Mouse (Mus musculus) thymus, adult 2 months (tissue): ENCODE data around the gene Ints1. TPM values are rescaled to one million over a fixed set of nuclear protein-coding genes. Genes with fewer than 3 reads are reported as not detected.
"Not testable (repeated sequence)": the region's sequence is repeated elsewhere in the genome, so short reads cannot be mapped to it uniquely, and the experiment has no call there.

Experiments used
- DNase-seq: peaks from one replicate; pipeline ENCODE4 v3.0.0; 2021
- H3K27ac ChIP-seq: fragments of 200-500 bp; 2 replicates; pipeline ENCODE4 v1.5.1; 2012; ENCODE audit warnings: low read length, control low read depth; ENCODE audit not compliant: control insufficient read depth, insufficient read depth
- H3K27me3 ChIP-seq: fragments of 200-500 bp; 2 replicates; pipeline ENCODE4 v1.6.1; 2012; ENCODE audit warnings: mild to moderate bottlenecking, low read length, moderate library complexity, mixed read lengths; ENCODE audit not compliant: control insufficient read depth, insufficient read depth
- H3K36me3 ChIP-seq: fragments of 200-500 bp; 2 replicates; pipeline ENCODE4 v1.6.1; 2012; ENCODE audit warnings: mild to moderate bottlenecking, low read length, moderate library complexity; ENCODE audit not compliant: control insufficient read depth, insufficient read depth
- H3K4me1 ChIP-seq: fragments of 200-500 bp; replicated peaks from 2 replicates; pipeline ENCODE4 v1.6.1; 2012; ENCODE audit warnings: low read length; ENCODE audit not compliant: control insufficient read depth, insufficient read depth
- H3K4me3 ChIP-seq: fragments of 200-500 bp; 2 replicates; pipeline ENCODE4 v1.5.1; 2012; ENCODE audit warnings: mild to moderate bottlenecking, low read length, control low read depth, moderate library complexity; ENCODE audit not compliant: control insufficient read depth, insufficient read depth
- CTCF ChIP-seq: fragments of 200-500 bp; IDR thresholded peaks from 2 replicates; pipeline ENCODE4 v1.5.1; 2012; ENCODE audit warnings: mild to moderate bottlenecking, control low read depth, low read length, moderate library complexity, borderline replicate concordance; ENCODE audit not compliant: control insufficient read depth, poor library complexity, insufficient read depth; ENCODE audit errors: extremely low read depth
- POLR2A ChIP-seq: fragments of 200-500 bp; IDR thresholded peaks from 2 replicates; pipeline ENCODE4 v1.6.1; 2012; ENCODE audit warnings: mild to moderate bottlenecking, low read length, control low read depth, moderate library complexity; ENCODE audit not compliant: control insufficient read depth, poor library complexity, insufficient read depth; ENCODE audit errors: extremely low read depth
- WGBS: fragments of 180-500 bp; shearing (Covaris S2); methylation state at CpG from one replicate; pipeline ENCODE4 v1.1.7; 2018; 5-methylcytosine and 5-hydroxymethylcytosine counted together
- polyA plus RNA-seq: library from polyadenylated mRNA; depleted of rRNA; stranded (reverse); fragments of >200 nt; gene quantifications from 2 replicates; pipeline ENCODE4 v1.2.3, GENCODE M21; 2012

The Ints1 gene
- polyA plus RNA-seq, 1 experiment: 214 TPM

DNA sequence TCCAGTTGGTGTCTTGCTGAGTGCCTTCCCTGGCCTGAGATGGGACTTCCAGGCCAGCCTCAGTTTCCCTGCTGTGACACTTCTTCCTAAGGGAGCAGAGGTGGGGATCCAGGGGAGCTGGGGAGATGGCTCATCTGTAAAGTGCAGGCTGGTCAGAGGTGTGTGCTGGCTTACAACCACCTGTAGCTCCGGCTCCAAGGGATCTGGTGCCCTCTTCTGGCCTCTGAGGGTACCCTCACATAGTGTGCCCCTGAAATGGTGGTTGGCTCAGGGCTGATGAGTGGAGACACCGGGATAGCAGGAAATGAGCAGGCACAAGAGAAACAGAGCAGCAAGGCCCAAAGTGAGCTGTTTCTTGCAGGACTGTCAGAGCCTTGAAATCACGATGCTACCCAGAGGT, 29.7 kb downstream of the Ints1 start:
- DNase-seq: peak; percentile 77
- Histone ChIP-seq H3K27me3 (no peaks in the 10 kb centered on the region), H3K27ac (no peak overlapping the region), H3K4me3 (no peak overlapping the region), H3K36me3 (no peaks in the 10 kb centered on the region), H3K4me1 (peaks cover 3% of the 10 kb centered on the region)
- no peak for TF ChIP-seq POLR2A
- peak; percentile 80 for TF ChIP-seq CTCF
- 1% methylated on average over 3 of the region's 3 CpGs for WGBS

DNA sequence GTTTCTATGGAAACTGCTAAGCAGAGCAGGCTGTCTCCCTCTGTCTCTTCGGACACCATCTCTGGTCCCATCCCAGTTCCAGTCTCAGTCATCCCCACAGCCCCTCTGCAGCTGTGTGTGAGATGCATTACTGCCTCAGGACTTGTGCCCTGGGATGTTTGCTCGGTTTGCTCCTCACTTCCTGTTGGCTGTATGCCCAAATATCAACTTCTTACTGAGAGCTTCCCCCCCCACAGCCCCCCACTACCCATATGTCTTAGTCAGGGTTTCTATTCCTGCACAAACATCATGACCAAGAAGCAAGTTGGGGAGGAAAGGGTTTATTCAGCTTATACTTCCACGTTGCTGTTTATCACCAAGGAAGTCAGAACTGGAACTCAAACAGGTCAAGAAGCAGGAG, 32.8 kb downstream of the Ints1 start:
- not testable (repeated sequence) for H3K27ac ChIP-seq, DNase-seq, H3K27me3 ChIP-seq, H3K36me3 ChIP-seq, H3K4me1 ChIP-seq, H3K4me3 ChIP-seq
- WGBS: 24% methylated on average over 3 of the region's 3 CpGs

DNA sequence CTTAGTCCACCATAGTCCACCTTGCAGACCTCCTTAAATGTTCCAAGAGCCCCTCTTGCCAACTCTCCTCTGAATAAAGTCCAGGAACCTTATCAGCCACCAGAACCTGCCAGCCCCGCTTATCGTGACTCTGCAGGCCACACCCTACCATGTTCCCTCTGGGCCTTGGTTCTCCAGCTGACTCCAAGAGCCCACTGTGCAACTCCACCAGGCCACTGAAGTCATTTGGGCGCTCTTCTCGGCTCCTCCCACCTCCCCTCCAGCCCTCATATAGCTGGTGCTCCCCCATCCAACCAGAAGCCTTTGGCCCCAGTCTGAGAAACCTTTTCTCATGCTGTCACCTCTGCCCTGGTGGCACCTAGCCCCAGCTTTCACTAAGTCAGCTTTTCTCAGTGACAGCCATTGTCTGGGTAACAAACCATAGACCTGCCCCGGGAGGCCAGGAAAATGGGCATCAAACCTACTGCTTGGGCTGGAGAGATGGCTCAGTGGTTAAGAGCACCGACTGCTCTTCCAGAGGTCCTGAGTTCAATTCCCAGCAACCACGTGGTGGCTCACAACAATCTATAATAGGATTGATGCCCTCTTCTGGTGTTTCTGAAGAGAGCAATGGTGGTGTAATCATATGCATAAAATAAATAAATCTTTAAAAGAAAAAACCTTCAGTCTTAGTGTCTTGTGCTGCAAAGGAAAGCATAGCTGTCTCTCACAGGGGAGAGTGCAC, 36.7 kb downstream of the Ints1 start:
- Histone ChIP-seq H3K4me3 (no peak overlapping the region), H3K27me3 (no peaks in the 10 kb centered on the region), H3K36me3 (no peaks in the 10 kb centered on the region), H3K27ac (no peak overlapping the region), H3K4me1 (peaks cover 19% of the 10 kb centered on the region)
- TF ChIP-seq CTCF: no peak
- no peak for TF ChIP-seq POLR2A
- 89% methylated on average over 7 of the region's 7 CpGs for WGBS
- no peak for DNase-seq

DNA sequence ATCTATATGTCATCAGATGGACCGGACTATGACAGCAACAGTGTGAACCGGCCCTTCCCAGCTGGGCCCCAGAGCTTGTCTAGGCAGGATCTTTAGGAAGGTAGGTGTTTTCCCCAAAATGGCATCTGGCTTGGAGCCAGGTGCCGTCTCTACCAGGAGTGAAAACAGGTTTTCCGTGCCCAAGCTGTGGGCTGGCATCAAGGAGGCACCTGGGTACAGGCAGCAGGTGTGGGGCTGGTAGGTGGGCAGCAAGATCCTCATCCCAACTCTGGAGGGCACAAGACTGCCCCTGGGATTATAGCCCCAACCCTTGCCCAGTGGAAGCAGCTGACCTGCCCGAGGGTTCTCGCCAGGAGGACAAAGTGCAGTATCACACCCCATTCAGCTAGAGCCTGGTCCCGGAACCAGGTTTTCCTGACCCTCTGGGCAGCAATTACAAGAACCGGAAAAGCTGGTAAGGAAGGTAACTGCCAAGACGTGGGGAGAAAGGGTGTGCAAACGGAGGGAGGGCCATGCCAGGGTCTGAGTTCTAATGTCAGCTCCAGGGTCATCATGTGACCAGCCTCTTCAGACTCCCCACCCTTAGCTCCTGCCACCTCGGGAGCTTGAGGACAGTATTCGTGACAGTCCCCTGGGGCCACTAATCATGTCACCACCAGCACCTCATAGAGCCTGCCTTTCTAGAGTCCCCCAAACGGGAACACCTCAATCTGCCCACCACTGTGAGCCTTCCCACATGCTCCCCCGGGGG, 37.5 kb downstream of the Ints1 start:
- TF ChIP-seq POLR2A: no peak
- no peak for TF ChIP-seq CTCF
- Histone ChIP-seq H3K36me3 (no peaks in the 10 kb centered on the region), H3K4me3 (no peak overlapping the region), H3K27ac (no peak overlapping the region), H3K27me3 (no peaks in the 10 kb centered on the region), H3K4me1 (peaks cover 24% of the 10 kb centered on the region)
- DNase-seq: no peak
- 92% methylated on average over 14 of the region's 14 CpGs for WGBS

DNA sequence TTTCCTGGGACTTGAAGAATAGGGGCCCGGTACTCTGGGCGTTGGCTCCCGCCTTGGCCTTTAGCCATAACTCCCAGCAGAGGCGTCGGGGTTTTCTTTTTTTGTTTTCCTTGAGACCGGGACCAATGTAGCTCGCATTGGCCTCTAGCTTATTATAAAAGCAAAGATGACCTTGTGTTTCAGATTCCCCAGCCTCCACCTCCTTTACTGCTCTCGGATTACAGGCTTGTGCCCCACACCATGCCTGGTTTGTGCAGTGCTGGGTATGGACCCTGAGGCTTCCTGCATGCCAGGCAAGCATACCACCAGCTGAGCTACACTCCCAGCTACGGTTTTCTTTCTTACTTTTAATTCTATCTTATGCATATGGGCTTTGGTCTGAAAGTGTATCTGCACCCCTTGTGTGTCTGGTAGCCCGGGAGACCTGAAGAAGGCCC, 39.0 kb downstream of the Ints1 start:
- WGBS: 19% methylated on average over 10 of the region's 10 CpGs
- Histone ChIP-seq H3K27me3 (no peaks in the 10 kb centered on the region), H3K36me3 (no peaks in the 10 kb centered on the region), H3K4me3 (no peak overlapping the region), H3K4me1 (peaks cover 30% of the 10 kb centered on the region), H3K27ac (no peak overlapping the region)
- DNase-seq: no peak
- TF ChIP-seq CTCF: no peak
- no peak for TF ChIP-seq POLR2A

DNA sequence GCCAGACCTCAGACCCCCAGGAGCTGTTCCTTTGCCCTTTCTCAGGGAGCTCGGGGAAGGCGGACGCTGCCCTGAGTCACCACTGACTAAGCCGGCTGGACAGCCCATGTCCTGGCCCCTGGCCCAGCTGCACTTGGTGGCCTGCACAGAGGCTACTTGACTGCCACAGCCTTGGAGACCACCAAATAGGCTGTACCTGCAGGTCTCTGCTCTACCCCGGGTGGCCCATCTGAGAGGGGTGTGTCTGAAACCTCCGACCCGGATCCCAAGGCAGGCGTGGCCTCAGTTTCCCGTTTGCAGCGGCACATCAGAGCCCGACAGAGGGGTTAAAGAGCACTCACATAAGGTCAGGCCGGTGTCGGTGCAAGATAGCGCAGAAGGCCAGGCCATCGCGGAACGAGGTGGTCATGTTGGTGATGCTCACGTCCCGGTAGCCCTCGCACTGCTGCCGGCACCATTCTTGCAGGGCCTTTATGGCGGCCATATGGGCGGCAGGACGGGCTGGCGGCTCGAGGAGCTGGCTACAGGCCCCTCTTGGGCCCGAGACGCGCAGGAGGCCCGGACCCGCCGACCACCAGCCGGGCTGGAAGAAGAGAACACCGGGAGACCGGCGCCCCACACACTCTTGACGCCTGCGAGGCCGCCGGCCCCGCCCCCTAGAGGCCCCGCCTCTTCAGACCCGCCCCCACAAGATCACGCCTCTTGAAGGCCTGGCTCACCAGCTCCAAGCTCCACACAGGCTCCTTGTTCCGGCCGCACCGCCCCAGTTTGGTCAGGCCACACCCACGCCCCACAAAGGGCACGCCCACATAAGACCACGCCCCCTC, 39.6 kb downstream of the Ints1 start, which contains the start of gene Micall2:
Gene Micall2, minus strand, starts transcription at position 660 of the 827 bp plus-strand sequence.
- Histone ChIP-seq H3K4me3 (peak within 1 kb of the TSS; percentile 34), H3K4me1 (peaks cover 30% of the 10 kb centered on the region), H3K27me3 (no peaks in the 10 kb centered on the region), H3K36me3 (no peaks in the 10 kb centered on the region), H3K27ac (no peak within 1 kb of the TSS)
- TF ChIP-seq POLR2A (no peak), CTCF (no peak)
- DNase-seq: peak; percentile 91
- 5% methylated on average over 49 of the region's 50 CpGs for WGBS
